Mouse (Mus musculus): ENCODE measurements at regions not wholly inside any gene's neighbourhood (a gene's known extent, or its start where the extent isn't known, plus 50 kb on each side); places are given as distances from the start of the nearest gene placed in this dataset.

GRCm38 (mm10) chr6:22450501-22450900, 94.5 kb upstream of the Fam3c start:
- TF ChIP-seq CTCF (IDR thresholded peaks at IDR 0.05; ENCODE audit: control insufficient read depth, insufficient read depth, insufficient replicate concordance, low read depth, low read length), result no peak
- no peak for TF ChIP-seq POLR2A (IDR thresholded peaks at IDR 0.05; ENCODE audit: control insufficient read depth, low read depth, low read length)

All from testis, adult 2 months (tissue).